Mouse (Mus musculus) small intestine, adult 2 months (tissue): ENCODE results near the gene Kyat1. TPM values are rescaled to one million over a fixed set of nuclear protein-coding genes. Genes with fewer than 3 reads are reported as not detected.
"Not testable (repeated sequence)": the region's sequence is repeated elsewhere in the genome, so short reads cannot be mapped to it uniquely, and the experiment has no call there.

Experiments
- H3K27ac ChIP-seq: fragments of 200-500 bp; 2 replicates; pipeline ENCODE4 v1.5.1; 2012; ENCODE audit warnings: low read depth, low read length, control low read depth, inconsistent platforms; ENCODE audit not compliant: insufficient read depth
- H3K27me3 ChIP-seq: fragments of 200-500 bp; 2 replicates; pipeline ENCODE4 v1.6.1; 2012; ENCODE audit warnings: mild to moderate bottlenecking, moderate library complexity, low read length, inconsistent platforms; ENCODE audit not compliant: control insufficient read depth, insufficient read depth
- H3K36me3 ChIP-seq: fragments of 200-500 bp; 2 replicates; pipeline ENCODE4 v1.6.1; 2012; ENCODE audit warnings: mild to moderate bottlenecking, low read length, control low read depth, inconsistent platforms; ENCODE audit not compliant: control insufficient read depth, insufficient read depth
- H3K4me1 ChIP-seq: fragments of 200-500 bp; 2 replicates; pipeline ENCODE4 v1.6.1; 2012; ENCODE audit warnings: low read length, inconsistent platforms, mixed read lengths; ENCODE audit not compliant: control insufficient read depth, insufficient read depth, insufficient read length
- H3K4me3 ChIP-seq: fragments of 200-500 bp; 2 replicates; pipeline ENCODE4 v1.5.1; 2012; ENCODE audit warnings: low read depth, mild to moderate bottlenecking, control low read depth, inconsistent platforms, low read length, moderate library complexity
- CTCF ChIP-seq: fragments of 200-500 bp; IDR thresholded peaks from 2 replicates; pipeline ENCODE4 v1.5.1; 2012; ENCODE audit warnings: low read depth, mild to moderate bottlenecking, control low read depth, inconsistent platforms, low read length, moderate library complexity, mixed read lengths; ENCODE audit not compliant: insufficient replicate concordance, insufficient read length; ENCODE audit errors: extremely low read depth
- POLR2A ChIP-seq: fragments of 200-500 bp; IDR thresholded peaks from 2 replicates; pipeline ENCODE4 v1.6.1; 2012; ENCODE audit warnings: low read depth, mild to moderate bottlenecking, control low read depth, inconsistent platforms, low read length, moderate library complexity
- WGBS: fragments of 180-500 bp; shearing (Covaris S2); methylation state at CpG from one replicate; pipeline ENCODE4 v1.1.7; 2018; 5-methylcytosine and 5-hydroxymethylcytosine counted together
- polyA plus RNA-seq: library from polyadenylated mRNA; depleted of rRNA; stranded (reverse); fragments of >200 nt; gene quantifications from 2 replicates; pipeline ENCODE4 v1.2.3, GENCODE M21; 2012; rRNA removed

The Kyat1 gene
- polyA plus RNA-seq, 1 experiment, result 77.0 TPM

DNA sequence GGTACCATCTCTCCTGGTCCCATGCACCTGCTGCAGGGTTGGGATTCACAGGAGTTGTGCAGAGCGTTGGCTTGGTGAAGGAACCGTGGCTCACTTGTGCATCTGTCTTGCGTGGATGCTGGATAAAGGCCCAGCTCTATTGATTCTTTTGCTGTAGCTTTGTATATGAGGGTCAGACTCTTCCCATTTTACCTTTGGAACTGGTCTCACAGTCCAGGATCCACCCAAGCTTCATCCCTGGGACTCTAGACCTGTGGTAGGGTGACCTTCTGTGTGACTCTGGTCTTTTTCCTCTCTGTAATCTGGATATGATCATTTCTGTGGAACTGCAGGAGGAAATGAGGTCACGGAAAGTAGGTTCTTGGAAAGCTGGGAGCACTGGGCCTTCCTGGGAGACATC, 61.2 kb downstream of the Kyat1 start:
- no peak overlapping the region for H3K27ac ChIP-seq
- 79% methylated on average over 4 of the region's 4 CpGs for WGBS
- H3K36me3 ChIP-seq, result peaks cover 79% of the 10 kb centered on the region
- H3K27me3 ChIP-seq, result no peaks in the 10 kb centered on the region
- no peaks in the 10 kb centered on the region; the same call in 1 of the 2 replicates for H3K4me1 ChIP-seq
- no peak for TF ChIP-seq CTCF
- no peak for TF ChIP-seq POLR2A
- no peak overlapping the region for H3K4me3 ChIP-seq

DNA sequence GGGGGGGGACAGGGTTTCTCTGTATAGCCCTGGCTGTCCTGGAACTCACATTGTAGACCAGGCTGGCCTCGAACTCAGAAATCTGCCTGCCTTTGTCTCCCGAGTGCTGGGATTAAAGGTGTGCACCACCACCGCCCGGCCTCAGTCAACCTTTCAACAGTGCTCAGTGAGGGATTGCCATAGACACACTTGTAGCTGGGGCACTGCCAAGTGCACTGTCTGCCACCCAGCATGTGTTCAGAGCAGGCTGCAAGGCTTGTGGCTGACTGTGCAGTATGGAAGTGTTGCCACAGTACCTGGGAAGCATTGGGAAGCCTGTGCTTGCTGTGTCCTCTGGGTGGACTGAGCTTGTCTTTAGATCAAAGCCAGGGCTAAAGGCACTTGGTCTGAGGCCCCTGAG, 65.6 kb downstream of the Kyat1 start:
- not testable (repeated sequence) for H3K27ac ChIP-seq, H3K4me3 ChIP-seq, H3K27me3 ChIP-seq
- WGBS, result 86% methylated on average over 4 of the region's 4 CpGs
- Histone ChIP-seq H3K4me1 (peaks cover 14% of the 10 kb centered on the region), H3K36me3 (peaks cover 65% of the 10 kb centered on the region)

DNA sequence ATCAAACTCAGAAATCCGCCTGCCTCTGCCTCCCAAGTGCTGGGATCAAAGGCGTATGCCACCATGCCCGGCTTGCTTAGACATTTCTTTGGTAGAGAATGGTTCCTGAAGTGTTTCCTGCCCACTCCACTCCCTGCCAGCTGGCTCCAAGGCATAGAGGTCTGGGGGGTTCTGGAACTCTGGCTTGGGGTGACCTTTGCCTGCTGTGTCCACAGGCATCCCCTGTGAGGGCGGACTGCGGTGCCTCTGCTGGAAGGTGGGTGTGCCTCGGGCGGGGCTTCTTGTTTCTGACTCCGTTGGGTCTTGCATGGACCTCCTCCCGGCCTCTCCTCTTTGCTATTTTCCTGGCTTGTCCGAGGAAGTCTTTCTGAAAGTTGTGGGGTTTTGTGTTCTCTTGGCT, 69.2 kb downstream of the Kyat1 start:
- no peak for TF ChIP-seq CTCF
- TF ChIP-seq POLR2A, result no peak
- 63% methylated on average over 10 of the region's 10 CpGs for WGBS
- peaks cover 37% of the 10 kb centered on the region for H3K36me3 ChIP-seq
- H3K4me1 ChIP-seq, result peaks cover 19% of the 10 kb centered on the region
- H3K4me3 ChIP-seq, result no peak overlapping the region
- no peak overlapping the region for H3K27ac ChIP-seq
- no peaks in the 10 kb centered on the region for H3K27me3 ChIP-seq

Other genes starting within 250 kb of the Kyat1 start
- 101 and 221 TPM in 2 replicates for gene Sptan1, start 240.3 kb downstream of the Kyat1 start, polyA plus RNA-seq
- 7.5 and 8.3 TPM in 2 replicates for gene Wdr34, start 157.0 kb downstream of the Kyat1 start, polyA plus RNA-seq
- 19.2 and 40.4 TPM in 2 replicates for gene Set, start 148.5 kb downstream of the Kyat1 start, polyA plus RNA-seq
- gene Pkn3, start 128.2 kb downstream of the Kyat1 start, polyA plus RNA-seq, result 4.9 and 7.8 TPM in 2 replicates
- gene Zdhhc12, start 112.2 kb downstream of the Kyat1 start, polyA plus RNA-seq, result 81.4 and 175 TPM in 2 replicates
- 21.1 and 39.1 TPM in 2 replicates for gene Zer1, start 81.3 kb downstream of the Kyat1 start, polyA plus RNA-seq
- gene Tbc1d13, start 72.1 kb downstream of the Kyat1 start, polyA plus RNA-seq, result 48.5 and 85.7 TPM in 2 replicates
- 109 and 147 TPM in 2 replicates for gene Endog, start 34.4 kb downstream of the Kyat1 start, polyA plus RNA-seq
- gene Spout1, start 27.4 kb downstream of the Kyat1 start, polyA plus RNA-seq, result 10.9 and 16.8 TPM in 2 replicates
- 17.9 and 27.4 TPM in 2 replicates for gene Lrrc8a, start 31.9 kb upstream of the Kyat1 start, polyA plus RNA-seq
- 3.1 and 6.1 TPM in 2 replicates for gene Gm28035, start 34.7 kb upstream of the Kyat1 start, polyA plus RNA-seq
- 2.4 and 3.8 TPM in 2 replicates for gene Phyhd1, start 60.4 kb upstream of the Kyat1 start, polyA plus RNA-seq
- not detected in 2 replicates for gene Gm28038, start 75.2 kb upstream of the Kyat1 start, polyA plus RNA-seq
- gene Dolk, start 80.5 kb upstream of the Kyat1 start, polyA plus RNA-seq, result 14.1 and 14.8 TPM in 2 replicates
- gene Nup188, start 80.5 kb upstream of the Kyat1 start, polyA plus RNA-seq, result 12.7 and 21.4 TPM in 2 replicates
- 112 and 158 TPM in 2 replicates for gene Sh3glb2, start 153.5 kb upstream of the Kyat1 start, polyA plus RNA-seq
- gene Miga2, start 158.4 kb upstream of the Kyat1 start, polyA plus RNA-seq, result 28.7 and 33.4 TPM in 2 replicates
- gene Dolpp1, start 186.4 kb upstream of the Kyat1 start, polyA plus RNA-seq, result 62.0 and 199 TPM in 2 replicates
- gene Crat, start 210.0 kb upstream of the Kyat1 start, polyA plus RNA-seq, result 77.8 and 176 TPM in 2 replicates
- gene Ptpa, start 210.2 kb upstream of the Kyat1 start, polyA plus RNA-seq, result 55.4 and 102 TPM in 2 replicates